Mouse (Mus musculus) mesoderm, embryonic 11.5 days (tissue): ENCODE results near the gene Fscn3.

ENCODE experiments used
- DNase-seq: peaks from one replicate; pipeline ENCODE4 v3.0.0-alpha.2; 2012; ENCODE audit warnings: low read depth, low spot score

The Fscn3 gene

GRCm38 (mm10) chr6:28425019-28425418 is 2.6 kb upstream of the Fscn3 start:
- DNase-seq: no peak

- DNase-seq: no peak
Observed at GRCm38 (mm10) chr6:28428290-28428689, 701 bp downstream of the Fscn3 start, which contains the start of gene Gcc1. Gene Gcc1 (minus strand): TSS chr6:28428390.

- no peak for DNase-seq
Observed at GRCm38 (mm10) chr6:28429870-28430269, 2.3 kb downstream of the Fscn3 start.

GRCm38 (mm10) chr6:28430795-28431537 is 3.4 kb downstream of the Fscn3 start:
- DNase-seq: no peak

GRCm38 (mm10) chr6:28431538-28431855 is 3.9 kb downstream of the Fscn3 start:
- DNase-seq: no peak

GRCm38 (mm10) chr6:28447937-28448336 is 20.3 kb downstream of the Fscn3 start:
- no peak for DNase-seq

- no peak for DNase-seq
Observed at GRCm38 (mm10) chr6:28449253-28449652, 21.7 kb downstream of the Fscn3 start, which contains the start of gene Pax4. Gene Pax4 (minus strand): TSS chr6:28449353.

- DNase-seq: peak; percentile 18
Observed at GRCm38 (mm10) chr6:28450481-28450880, 22.9 kb downstream of the Fscn3 start.

GRCm38 (mm10) chr6:28450977-28451376 is 23.4 kb downstream of the Fscn3 start:
- no peak for DNase-seq

- DNase-seq: no peak
Observed at GRCm38 (mm10) chr6:28459221-28459668, 31.7 kb downstream of the Fscn3 start.

- peak; percentile 27 for DNase-seq
Observed at GRCm38 (mm10) chr6:28460534-28460933, 32.9 kb downstream of the Fscn3 start.

- DNase-seq: peak; percentile 71
Observed at GRCm38 (mm10) chr6:28464630-28465029, 37.0 kb downstream of the Fscn3 start.

GRCm38 (mm10) chr6:28470017-28470602 is 42.5 kb downstream of the Fscn3 start:
- no peak for DNase-seq

GRCm38 (mm10) chr6:28470621-28471020 is 43.0 kb downstream of the Fscn3 start:
- DNase-seq: no peak

- DNase-seq: no peak
Observed at GRCm38 (mm10) chr6:28471284-28472035, 43.9 kb downstream of the Fscn3 start.

- no peak for DNase-seq
Observed at GRCm38 (mm10) chr6:28474211-28474610, 46.6 kb downstream of the Fscn3 start.

GRCm38 (mm10) chr6:28474839-28475238 is 47.2 kb downstream of the Fscn3 start, which contains the start of gene Snd1:
Gene Snd1 (plus strand): TSS chr6:28475139.
- DNase-seq: no peak

- DNase-seq: peak; percentile 100
Observed at GRCm38 (mm10) chr6:28479865-28480751, 52.5 kb downstream of the Fscn3 start.

GRCm38 (mm10) chr6:28480752-28481492 is 53.3 kb downstream of the Fscn3 start:
- no peak for DNase-seq

- DNase-seq: no peak
Observed at GRCm38 (mm10) chr6:28482711-28483315, 55.2 kb downstream of the Fscn3 start.
